Mouse (Mus musculus) inflammation-experienced regulatory T-cells, adult 16 weeks (primary cell): Measurements from ENCODE around the gene Slc38a6. TPM values are rescaled to one million over a fixed set of nuclear protein-coding genes. Genes with fewer than 3 reads are reported as not detected.

Experiments
- polyA plus RNA-seq: library from polyadenylated mRNA; unstranded; fragments of 100-300 nt; shearing (Covaris generic); gene quantifications from one replicate; pipeline ENCODE4 v1.2.1, GENCODE M21; 2017

The Slc38a6 gene
- 6.5 TPM for polyA plus RNA-seq

GRCm38 (mm10) chr12:73286287-73287092, at the start of gene Slc38a6, which contains the start of gene Trmt5:
Slc38a6 (plus strand) TSS chr12:73286779.
Trmt5 (minus strand) TSS chr12:73286710.

Other genes with a start within 250 kb of the Slc38a6 start
- gene Six1, start 232.9 kb upstream of the Slc38a6 start, polyA plus RNA-seq, result not detected
- gene Six4, start 173.3 kb upstream of the Slc38a6 start, polyA plus RNA-seq, result 0.06 TPM
- 32.1 TPM for gene Mnat1, start 163.1 kb upstream of the Slc38a6 start, polyA plus RNA-seq
- gene Trmt5, start 69 bp upstream of the Slc38a6 start, polyA plus RNA-seq, result 22.6 TPM